Mouse (Mus musculus) cerebellum, adult 2 months (tissue): ENCODE data around the gene Tmem41b.

ENCODE experiments used
- CTCF ChIP-seq: fragments of 200-500 bp; IDR thresholded peaks from 2 replicates; pipeline ENCODE4 v1.5.1; 2011; ENCODE audit warnings: low read depth, mild to moderate bottlenecking, control low read depth, low read length, moderate library complexity, borderline replicate concordance; ENCODE audit not compliant: insufficient read depth
- POLR2A ChIP-seq: fragments of 200-500 bp; IDR thresholded peaks from 2 replicates; pipeline ENCODE4 v1.6.1; 2011; ENCODE audit warnings: low read length, control low read depth, borderline replicate concordance; ENCODE audit not compliant: insufficient read depth

- TF ChIP-seq POLR2A (no peak), CTCF (no peak)
Measured at GRCm38 (mm10) chr7:109969542-109969941, 17.2 kb downstream of the Tmem41b start.
